Mouse (Mus musculus) forebrain, embryonic 10.5 days (tissue): ENCODE results near the gene Gpr153. TPM values are rescaled to one million over a fixed set of nuclear protein-coding genes. Genes with fewer than 3 reads are reported as not detected.

Experiments
- DNase-seq: peaks from one replicate; pipeline ENCODE4 v3.0.0-alpha.2; 2017; ENCODE audit warnings: low spot score; ENCODE audit errors: extremely low spot score
- H3K27ac ChIP-seq: fragments of 300-500 bp; sonication (generic); 2 replicates; pipeline ENCODE4 v1.5.1; 2016; ENCODE audit warnings: mild to moderate bottlenecking
- H3K27me3 ChIP-seq: fragments of 300-500 bp; sonication (generic); 2 replicates; pipeline ENCODE4 v1.6.1; 2016; ENCODE audit warnings: mild to moderate bottlenecking; ENCODE audit not compliant: poor library complexity, severe bottlenecking
- H3K36me3 ChIP-seq: fragments of 300-500 bp; sonication (generic); replicated peaks from 2 replicates; pipeline ENCODE4 v1.6.1; 2016; ENCODE audit warnings: mild to moderate bottlenecking, moderate library complexity
- H3K4me1 ChIP-seq: fragments of 300-500 bp; sonication (generic); 2 replicates; pipeline ENCODE4 v1.6.1; 2016
- H3K4me3 ChIP-seq: fragments of 300-500 bp; sonication (generic); 2 replicates; pipeline ENCODE4 v1.5.1; 2016; ENCODE audit warnings: mild to moderate bottlenecking, moderate library complexity
- H3K9me3 ChIP-seq: fragments of 300-500 bp; sonication (generic); 2 replicates; pipeline ENCODE4 v1.6.1; 2016; ENCODE audit warnings: mild to moderate bottlenecking, moderate library complexity
- WGBS: fragments of 180-500 bp; shearing (Covaris S2); methylation state at CpG from one replicate; pipeline ENCODE4 v1.1.7; 2016; 5-methylcytosine and 5-hydroxymethylcytosine counted together
- polyA plus RNA-seq: library from polyadenylated mRNA; unstranded; fragments of >200 nt; fragmentation: Nextera tagmentation; extraction: Ambion mirVana; gene quantifications from 2 replicates; pipeline ENCODE4 v1.2.1, GENCODE M21; 2016

Gpr153 gene
- polyA plus RNA-seq, 1 experiment from 2014 or later = 3.0 TPM

DNA sequence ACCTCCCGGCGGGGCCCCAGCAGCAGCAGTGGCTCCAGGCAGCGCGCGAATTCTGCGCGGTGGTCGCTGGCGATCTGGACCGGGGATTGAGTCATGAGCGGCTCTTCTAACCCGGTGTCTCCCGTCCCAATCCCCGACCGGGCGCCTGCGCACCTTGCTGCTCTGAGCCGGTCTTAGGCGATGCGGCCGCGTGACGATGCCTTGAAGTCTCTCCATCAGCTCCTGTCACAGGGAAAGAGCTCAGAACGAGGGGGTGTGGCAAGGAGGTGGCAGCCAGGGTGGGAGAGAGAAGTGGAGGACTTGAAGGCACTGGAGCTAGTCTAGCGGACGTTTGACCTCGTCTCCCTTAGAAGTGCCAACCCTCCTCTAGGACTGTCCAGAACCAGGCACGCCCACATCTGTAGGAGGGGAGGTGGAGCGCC lies 39.2 kb downstream of the Gpr153 start:
- DNase-seq = no peak
- Histone ChIP-seq H3K27me3 (peaks cover 97% of the 10 kb centered on the region), H3K36me3 (peaks cover 6% of the 10 kb centered on the region), H3K9me3 (no peaks in the 10 kb centered on the region), H3K27ac (0 out of 2 replicates have a peak overlapping the region, but pooled peaks have one; percentile 30), H3K4me1 (peaks cover 44% of the 10 kb centered on the region), H3K4me3 (peak overlapping the region; percentile 47)
- WGBS = 1% methylated on average over 29 of the region's 29 CpGs

DNA sequence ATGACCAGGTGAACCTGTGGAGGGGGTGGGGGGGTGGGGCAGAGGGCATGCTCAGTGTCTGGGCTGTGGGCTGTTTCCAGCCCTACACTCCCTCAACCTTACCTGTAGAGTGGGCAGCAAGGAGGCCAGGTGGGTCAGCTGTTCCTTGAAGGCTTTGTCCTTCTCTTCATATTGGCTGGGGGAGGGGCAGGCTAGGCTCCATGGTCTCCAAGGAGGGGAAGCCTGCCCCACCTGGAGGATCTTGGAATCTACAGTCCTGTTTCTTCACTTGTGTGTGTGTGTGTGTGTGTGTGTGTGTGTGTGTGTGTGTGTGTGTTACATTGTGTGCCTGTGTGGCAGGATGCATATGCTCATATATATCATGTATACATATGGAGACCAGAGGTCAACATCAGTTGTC lies 39.9 kb downstream of the Gpr153 start:
- peaks cover 51% of the 10 kb centered on the region for H3K4me1 ChIP-seq
- no peak overlapping the region for H3K27ac ChIP-seq
- H3K36me3 ChIP-seq = peaks cover 3% of the 10 kb centered on the region
- H3K27me3 ChIP-seq = peaks cover 100% of the 10 kb centered on the region
- H3K9me3 ChIP-seq = no peaks in the 10 kb centered on the region
- no peak for DNase-seq
- peak overlapping the region; percentile 47 for H3K4me3 ChIP-seq

- H3K4me1 ChIP-seq = peaks cover 53% of the 10 kb centered on the region
- DNase-seq = no peak
Measured at GRCm38 (mm10) chr4:152315498-152316213, 41.6 kb downstream of the Gpr153 start.

GRCm38 (mm10) chr4:152317631-152318033 lies 43.6 kb downstream of the Gpr153 start:
- Histone ChIP-seq H3K27me3 (peaks cover 64% of the 10 kb centered on the region), H3K4me1 (peaks cover 48% of the 10 kb centered on the region), H3K4me3 (no peak overlapping the region), H3K36me3 (no peaks in the 10 kb centered on the region), H3K27ac (no peak overlapping the region), H3K9me3 (no peaks in the 10 kb centered on the region)
- no peak for DNase-seq
- WGBS = 85% methylated on average over 6 of the region's 6 CpGs

More at GRCm38 (mm10) chr4:152315498-152316213, 41.6 kb downstream of the Gpr153 start:
- under 1% methylated on average over 43 of the region's 43 CpGs for WGBS
- H3K9me3 ChIP-seq = no peaks in the 10 kb centered on the region
- no peaks in the 10 kb centered on the region for H3K36me3 ChIP-seq
- H3K27ac ChIP-seq = no peak overlapping the region
- H3K27me3 ChIP-seq = peaks cover 84% of the 10 kb centered on the region
- H3K4me3 ChIP-seq = peak overlapping the region; percentile 41

GRCm38 (mm10) chr4:152318517-152319234 lies 44.6 kb downstream of the Gpr153 start, which contains the start of gene Rnf207:
Rnf207 (minus strand) TSS chr4:152318993.
- Histone ChIP-seq H3K4me3 (peak within 1 kb of the TSS; percentile 42), H3K27me3 (peaks cover 54% of the 10 kb centered on the region)

GRCm38 (mm10) chr4:152321464-152321863 lies 47.4 kb downstream of the Gpr153 start:
- Histone ChIP-seq H3K9me3 (no peaks in the 10 kb centered on the region), H3K36me3 (no peaks in the 10 kb centered on the region), H3K4me3 (no peak overlapping the region), H3K27ac (no peak overlapping the region), H3K27me3 (peaks cover 26% of the 10 kb centered on the region), H3K4me1 (peaks cover 18% of the 10 kb centered on the region)
- no peak for DNase-seq
- 63% methylated on average over 5 of the region's 5 CpGs for WGBS

More at GRCm38 (mm10) chr4:152318517-152319234, 44.6 kb downstream of the Gpr153 start, which contains the start of gene Rnf207:
- 2% methylated on average over 26 of the region's 26 CpGs for WGBS
- DNase-seq = peak; percentile 64
- peaks cover 38% of the 10 kb centered on the region for H3K4me1 ChIP-seq
- no peaks in the 10 kb centered on the region for H3K36me3 ChIP-seq
- H3K27ac ChIP-seq = peak within 1 kb of the TSS; percentile 41; the same call in 1 of the 2 replicates
- H3K9me3 ChIP-seq = no peaks in the 10 kb centered on the region

DNA sequence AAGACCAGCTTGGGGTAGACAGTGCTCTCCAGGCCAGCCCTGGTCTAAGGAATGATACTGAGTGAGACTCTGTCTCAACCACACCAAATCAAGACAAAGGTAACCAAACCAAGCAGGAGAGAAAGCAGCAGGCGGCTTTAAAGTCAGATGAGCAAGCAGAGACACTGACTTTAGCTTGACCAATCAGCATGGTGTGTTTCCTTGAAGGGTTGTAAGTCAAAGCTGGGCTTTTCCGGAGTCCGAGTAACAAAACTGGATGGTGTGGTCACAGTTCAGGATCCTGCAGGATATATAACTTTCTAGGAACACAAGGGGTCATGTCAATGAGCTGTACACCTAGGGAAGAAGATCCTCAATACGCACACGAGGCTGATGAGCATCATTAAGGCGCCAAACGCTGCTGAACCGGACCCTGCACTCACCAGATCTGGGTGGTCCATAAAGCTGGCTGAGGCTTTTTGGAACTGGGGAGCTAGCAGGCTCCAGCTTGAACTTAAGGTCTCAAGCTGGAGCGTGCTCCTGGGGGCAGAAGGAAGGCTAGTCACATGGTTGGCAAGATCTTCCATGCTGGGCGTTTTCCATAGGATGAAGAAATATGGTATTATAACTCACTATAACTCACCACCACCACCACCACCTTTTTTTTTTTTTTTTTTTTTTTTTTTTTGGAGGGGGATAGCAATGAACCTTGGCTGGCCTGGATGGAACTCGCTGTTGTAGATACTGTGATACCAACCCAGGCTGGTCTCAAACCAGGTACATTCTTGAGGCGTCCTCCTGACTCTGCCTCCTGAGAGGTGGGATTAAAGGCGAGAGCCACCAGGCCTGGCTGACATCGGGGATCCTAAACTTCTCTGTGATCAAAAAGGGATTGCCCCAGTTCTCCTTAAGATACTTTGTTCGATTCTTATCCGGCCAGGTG lies 50.9 kb downstream of the Gpr153 start:
- peak overlapping the region; percentile 75 for H3K4me3 ChIP-seq
- H3K36me3 ChIP-seq = peaks cover 29% of the 10 kb centered on the region
- no peaks in the 10 kb centered on the region for H3K9me3 ChIP-seq
- WGBS = 58% methylated on average over 16 of the region's 16 CpGs
- no peak for DNase-seq
- H3K4me1 ChIP-seq = peaks cover 24% of the 10 kb centered on the region
- H3K27me3 ChIP-seq = no peaks in the 10 kb centered on the region
- H3K27ac ChIP-seq = peak overlapping the region; percentile 94

- H3K36me3 ChIP-seq = peaks cover 38% of the 10 kb centered on the region
- under 1% methylated on average over 70 of the region's 70 CpGs for WGBS
- no peaks in the 10 kb centered on the region for H3K9me3 ChIP-seq
- H3K27me3 ChIP-seq = no peaks in the 10 kb centered on the region
- DNase-seq = peak; percentile 94
- H3K4me1 ChIP-seq = peaks cover 24% of the 10 kb centered on the region
- H3K4me3 ChIP-seq = peak within 1 kb of the TSS; percentile 75
- peak within 1 kb of the TSS; percentile 94 for H3K27ac ChIP-seq
Measured at GRCm38 (mm10) chr4:152325574-152326411, 51.8 kb downstream of the Gpr153 start, which contains the start of gene Rpl22. Rpl22 (plus strand) TSS chr4:152325742.

DNA sequence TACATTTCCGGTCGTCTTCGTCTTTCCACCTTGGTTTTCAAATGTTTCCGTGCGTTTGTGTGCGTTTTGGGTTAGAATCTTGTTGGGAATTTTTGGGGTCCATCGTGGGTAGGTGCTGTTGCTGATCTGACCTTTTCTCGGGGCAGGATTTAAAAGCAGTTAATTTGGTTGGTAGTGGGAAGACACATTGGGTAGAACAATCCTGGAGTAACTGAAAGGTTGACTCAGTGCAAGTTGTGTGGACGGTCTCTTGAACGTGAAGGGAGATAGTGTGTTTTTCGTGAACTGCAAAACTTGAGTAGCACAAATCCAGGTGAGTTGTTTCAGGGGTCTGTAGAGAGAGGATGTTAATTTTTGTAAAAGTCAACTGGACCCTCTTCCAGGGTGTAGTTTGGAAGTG lies 52.5 kb downstream of the Gpr153 start:
- H3K27me3 ChIP-seq = no peaks in the 10 kb centered on the region
- no peaks in the 10 kb centered on the region for H3K9me3 ChIP-seq
- DNase-seq = no peak
- peak overlapping the region; percentile 75 for H3K4me3 ChIP-seq
- WGBS = 2% methylated on average over 11 of the region's 11 CpGs
- peaks cover 45% of the 10 kb centered on the region for H3K36me3 ChIP-seq
- H3K4me1 ChIP-seq = peaks cover 21% of the 10 kb centered on the region
- peak overlapping the region; percentile 94 for H3K27ac ChIP-seq

GRCm38 (mm10) chr4:152328691-152329090 lies 54.7 kb downstream of the Gpr153 start:
- no peak for DNase-seq
- Histone ChIP-seq H3K4me1 (peaks cover 18% of the 10 kb centered on the region), H3K27ac (no peak overlapping the region), H3K27me3 (no peaks in the 10 kb centered on the region), H3K9me3 (no peaks in the 10 kb centered on the region), H3K4me3 (no peak overlapping the region), H3K36me3 (peaks cover 67% of the 10 kb centered on the region)
- WGBS = 82% methylated on average over 6 of the region's 6 CpGs

GRCm38 (mm10) chr4:152332952-152333351 lies 58.9 kb downstream of the Gpr153 start:
- 58% methylated on average over 2 of the region's 2 CpGs for WGBS
- DNase-seq = peak; percentile 68
- Histone ChIP-seq H3K9me3 (no peaks in the 10 kb centered on the region), H3K4me3 (no peak overlapping the region), H3K4me1 (peaks cover 2% of the 10 kb centered on the region; the same call in 1 of the 2 replicates), H3K36me3 (peaks cover 83% of the 10 kb centered on the region), H3K27ac (no peak overlapping the region), H3K27me3 (peaks cover 25% of the 10 kb centered on the region)
